Mouse (Mus musculus) NIH3T3 (cell line): ENCODE results near the gene Zfp768.

Experiments
- DNase-seq: peaks from one replicate; pipeline ENCODE4 v3.0.0-alpha.2; 2012; ENCODE audit warnings: low read depth

Zfp768 gene

GRCm38 (mm10) chr7:127297586-127298193 lies 47.7 kb downstream of the Zfp768 start:
- DNase-seq: no peak

DNA sequence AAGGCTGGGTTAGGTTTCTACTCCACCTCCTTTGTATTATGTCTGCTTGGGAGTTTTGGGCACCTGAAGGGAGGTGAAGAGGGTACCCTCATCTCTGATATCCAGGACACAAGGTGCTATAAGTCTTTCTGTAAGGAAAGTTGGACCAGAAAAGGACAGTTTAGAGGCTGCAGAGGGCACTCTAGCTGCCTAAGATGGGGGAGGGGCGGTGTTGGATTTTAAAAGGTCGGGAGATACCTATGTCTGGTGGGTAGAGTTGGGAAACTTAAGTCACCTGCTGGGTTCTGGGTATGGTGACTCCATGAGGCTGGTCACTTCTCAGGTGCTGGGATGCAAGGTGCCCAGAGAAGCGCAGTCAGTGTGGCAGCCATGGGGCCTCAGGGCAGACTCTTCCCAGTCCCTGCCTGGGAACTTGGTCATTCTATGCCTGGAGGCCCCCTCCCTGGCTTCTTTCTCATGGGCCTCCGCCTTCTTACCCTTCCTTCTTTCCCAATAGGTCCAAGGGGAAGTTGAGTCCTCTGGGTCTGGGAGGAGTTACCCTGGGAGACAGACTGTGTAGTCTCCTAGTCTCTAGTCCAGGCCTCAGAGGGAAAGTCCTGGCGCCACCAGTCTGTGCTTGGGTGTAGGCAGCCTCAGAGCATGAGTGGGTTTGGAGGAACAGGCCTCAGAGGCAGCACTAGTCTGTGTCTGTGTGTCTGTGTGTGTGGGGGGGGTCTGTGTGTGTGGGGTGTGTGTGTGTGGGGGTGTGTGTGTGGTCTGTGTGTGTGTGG lies 48.4 kb downstream of the Zfp768 start:
- DNase-seq: no peak

- no peak for DNase-seq
Observed at GRCm38 (mm10) chr7:127296098-127296497, 49.3 kb downstream of the Zfp768 start, which contains the start of gene Itgal. Itgal (plus strand) TSS chr7:127296260.
